Mouse (Mus musculus) heart, embryonic 13.5 days (tissue): Measurements from ENCODE around the gene Foxred2. TPM values are rescaled to one million over a fixed set of nuclear protein-coding genes. Genes with fewer than 3 reads are reported as not detected.

Experiments
- ATAC-seq: fragments of 200-750 bp; cut with Nextera tagmentation; 2 replicates; pipeline ENCODE4 v1.8.0; 2017; ENCODE audit warnings: moderate TSS enrichment; ENCODE audit not compliant: insufficient number of reproducible peaks, low FRiP score, low TSS enrichment; ENCODE audit errors: extremely low read depth
- H3K27ac ChIP-seq: fragments of 300-500 bp; sonication (generic); replicated peaks from 2 replicates; pipeline ENCODE4 v1.5.1; 2015; ENCODE audit warnings: moderate library complexity, mild to moderate bottlenecking, inconsistent platforms
- H3K27me3 ChIP-seq: fragments of 300-500 bp; sonication (generic); replicated peaks from 2 replicates; pipeline ENCODE4 v1.6.1; 2015; ENCODE audit warnings: mild to moderate bottlenecking, inconsistent platforms
- H3K36me3 ChIP-seq: fragments of 300-500 bp; sonication (generic); 2 replicates; pipeline ENCODE4 v1.6.1; 2015; ENCODE audit warnings: mild to moderate bottlenecking, inconsistent platforms
- H3K4me1 ChIP-seq: fragments of 300-500 bp; sonication (generic); 2 replicates; pipeline ENCODE4 v1.6.1; 2015; ENCODE audit warnings: inconsistent platforms
- H3K4me2 ChIP-seq: fragments of 300-500 bp; sonication (generic); 2 replicates; pipeline ENCODE4 v1.6.1; 2015; ENCODE audit warnings: inconsistent platforms, mild to moderate bottlenecking, moderate library complexity
- H3K4me3 ChIP-seq: fragments of 300-500 bp; sonication (generic); 2 replicates; pipeline ENCODE4 v1.5.1; 2015; ENCODE audit warnings: moderate library complexity, mild to moderate bottlenecking, inconsistent platforms
- H3K9ac ChIP-seq: fragments of 300-500 bp; sonication (generic); 2 replicates; pipeline ENCODE4 v1.6.1; 2015; ENCODE audit warnings: inconsistent platforms, mild to moderate bottlenecking, moderate library complexity
- H3K9me3 ChIP-seq: fragments of 300-500 bp; sonication (generic); 2 replicates; pipeline ENCODE4 v1.6.1; 2016; ENCODE audit warnings: inconsistent platforms
- WGBS: fragments of 180-500 bp; shearing (Covaris S2); methylation state at CpG from one replicate; pipeline ENCODE4 v1.1.7; 2015; ENCODE audit warnings: mixed read lengths; 5-methylcytosine and 5-hydroxymethylcytosine counted together
- polyA plus RNA-seq: library from polyadenylated mRNA; unstranded; fragments of >200 nt; fragmentation: Nextera tagmentation; extraction: Ambion mirVana; gene quantifications from 2 replicates; pipeline ENCODE4 v1.2.1, GENCODE M21; 2015

The Foxred2 gene
- polyA plus RNA-seq, 1 experiment from 2014 or later, result 1.1 TPM

DNA sequence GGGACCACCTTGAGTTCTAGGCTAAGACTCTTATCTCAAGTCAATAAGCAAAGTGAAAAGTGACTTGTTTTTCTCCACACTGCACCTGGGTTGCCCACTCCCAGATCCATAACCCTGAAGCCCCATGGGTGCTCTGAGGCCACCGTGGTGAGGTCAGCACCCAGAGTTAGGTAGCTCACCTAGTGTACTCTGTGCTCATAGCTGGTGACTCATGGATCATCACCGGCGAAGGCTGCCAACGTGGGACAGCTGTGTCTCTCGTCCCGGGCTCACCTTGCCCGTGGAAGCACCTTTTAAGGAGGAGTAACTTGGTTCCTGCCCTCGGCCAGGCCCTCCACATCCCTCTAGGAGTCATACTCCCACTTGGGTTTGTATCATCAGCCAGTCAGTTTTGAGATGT, 43.5 kb downstream of the Foxred2 start:
- H3K4me1 ChIP-seq, result peaks cover 33% of the 10 kb centered on the region
- H3K27ac ChIP-seq, result peak overlapping the region; percentile 80
- no peak for ATAC-seq
- H3K27me3 ChIP-seq, result no peaks in the 10 kb centered on the region
- no peaks in the 10 kb centered on the region for H3K9me3 ChIP-seq
- 65% methylated on average over 8 of the region's 8 CpGs for WGBS
- H3K36me3 ChIP-seq, result peaks cover 39% of the 10 kb centered on the region
- H3K9ac ChIP-seq, result peak overlapping the region; percentile 12; the same call in 1 of the 2 replicates
- no peak overlapping the region for H3K4me2 ChIP-seq
- no peak overlapping the region for H3K4me3 ChIP-seq

DNA sequence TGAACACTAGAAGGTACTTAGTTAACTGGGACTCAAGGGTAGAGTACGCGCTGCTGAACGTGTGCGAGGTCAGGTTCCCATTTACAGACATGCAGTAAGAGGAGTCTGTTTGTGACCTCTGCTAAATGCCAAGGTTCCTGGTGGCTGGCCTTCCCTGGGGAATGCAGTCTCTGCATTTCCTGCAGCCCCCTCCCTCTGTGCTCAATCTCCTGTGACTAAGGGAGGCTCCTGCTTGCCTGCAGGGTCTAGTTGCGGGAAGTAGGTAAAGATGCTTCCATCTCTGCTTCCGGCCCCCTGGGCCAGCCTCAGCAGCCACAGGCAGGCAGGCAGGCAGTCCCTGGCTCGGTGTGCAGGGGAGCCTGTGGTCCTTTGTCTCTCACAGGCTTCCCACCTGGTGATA, 43.9 kb downstream of the Foxred2 start:
- no peak overlapping the region for H3K4me3 ChIP-seq
- H3K4me2 ChIP-seq, result no peak overlapping the region
- H3K27ac ChIP-seq, result peak overlapping the region; percentile 80
- WGBS, result 51% methylated on average over 7 of the region's 7 CpGs
- peak overlapping the region; percentile 12 for H3K9ac ChIP-seq
- H3K9me3 ChIP-seq, result no peaks in the 10 kb centered on the region
- peaks cover 33% of the 10 kb centered on the region for H3K4me1 ChIP-seq
- no peaks in the 10 kb centered on the region for H3K27me3 ChIP-seq
- H3K36me3 ChIP-seq, result peaks cover 35% of the 10 kb centered on the region
- ATAC-seq, result no peak

DNA sequence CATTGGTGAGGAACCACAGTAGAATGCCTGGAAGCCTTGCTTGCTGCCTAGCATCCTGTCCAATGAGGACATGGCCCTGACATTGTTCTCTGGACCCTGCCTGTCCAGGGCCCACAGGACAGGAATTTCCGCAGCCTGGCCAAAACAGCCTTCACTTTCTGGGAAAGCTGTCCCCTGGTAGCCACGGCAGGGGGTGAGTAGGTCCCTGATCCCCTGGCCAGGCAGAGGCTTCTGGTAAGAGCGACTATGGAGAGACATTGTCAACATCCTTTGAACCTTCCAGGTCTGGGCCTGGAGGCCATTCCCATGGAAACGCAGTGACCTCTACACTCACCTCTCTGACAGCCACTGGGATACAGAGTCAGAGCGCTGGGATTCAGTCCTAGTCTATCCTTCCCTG, 44.5 kb downstream of the Foxred2 start:
- Histone ChIP-seq H3K36me3 (peaks cover 33% of the 10 kb centered on the region), H3K4me3 (no peak overlapping the region), H3K27ac (peak overlapping the region; percentile 80), H3K4me2 (no peak overlapping the region), H3K4me1 (peaks cover 32% of the 10 kb centered on the region), H3K9ac (peak overlapping the region; percentile 12; the same call in 1 of the 2 replicates), H3K27me3 (no peaks in the 10 kb centered on the region), H3K9me3 (no peaks in the 10 kb centered on the region)
- 48% methylated on average over 5 of the region's 5 CpGs for WGBS
- ATAC-seq, result no peak

DNA sequence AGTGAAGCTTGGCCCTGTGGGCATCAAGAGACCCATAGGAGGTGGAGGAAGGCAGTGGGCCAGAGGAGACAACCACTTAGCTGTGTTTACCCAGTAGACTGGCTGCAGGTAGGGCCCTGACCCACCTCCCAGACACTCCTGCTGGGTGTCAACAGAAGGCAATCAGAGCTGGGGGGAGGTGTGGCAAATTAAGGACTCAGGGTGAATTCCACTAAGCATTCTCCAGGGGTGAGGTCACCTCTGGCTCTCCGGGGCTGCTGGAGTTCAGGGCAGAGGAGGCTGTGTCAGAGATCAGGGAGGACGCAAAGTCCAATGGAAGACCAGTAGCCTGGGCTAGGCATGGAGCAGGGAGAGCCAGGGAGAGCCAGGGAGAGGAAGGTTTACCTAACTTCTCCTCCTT, 45.5 kb downstream of the Foxred2 start:
- 0 out of 2 replicates have a peak, but pooled peaks have one; percentile 17 for ATAC-seq
- no peaks in the 10 kb centered on the region for H3K9me3 ChIP-seq
- H3K27ac ChIP-seq, result peak overlapping the region; percentile 80
- peaks cover 24% of the 10 kb centered on the region for H3K36me3 ChIP-seq
- peaks cover 38% of the 10 kb centered on the region for H3K4me1 ChIP-seq
- H3K9ac ChIP-seq, result 0 out of 2 replicates have a peak overlapping the region, but pooled peaks have one; percentile 8
- H3K4me2 ChIP-seq, result no peak overlapping the region
- H3K4me3 ChIP-seq, result no peak overlapping the region
- WGBS, result 13% methylated on average over 2 of the region's 2 CpGs
- H3K27me3 ChIP-seq, result no peaks in the 10 kb centered on the region

DNA sequence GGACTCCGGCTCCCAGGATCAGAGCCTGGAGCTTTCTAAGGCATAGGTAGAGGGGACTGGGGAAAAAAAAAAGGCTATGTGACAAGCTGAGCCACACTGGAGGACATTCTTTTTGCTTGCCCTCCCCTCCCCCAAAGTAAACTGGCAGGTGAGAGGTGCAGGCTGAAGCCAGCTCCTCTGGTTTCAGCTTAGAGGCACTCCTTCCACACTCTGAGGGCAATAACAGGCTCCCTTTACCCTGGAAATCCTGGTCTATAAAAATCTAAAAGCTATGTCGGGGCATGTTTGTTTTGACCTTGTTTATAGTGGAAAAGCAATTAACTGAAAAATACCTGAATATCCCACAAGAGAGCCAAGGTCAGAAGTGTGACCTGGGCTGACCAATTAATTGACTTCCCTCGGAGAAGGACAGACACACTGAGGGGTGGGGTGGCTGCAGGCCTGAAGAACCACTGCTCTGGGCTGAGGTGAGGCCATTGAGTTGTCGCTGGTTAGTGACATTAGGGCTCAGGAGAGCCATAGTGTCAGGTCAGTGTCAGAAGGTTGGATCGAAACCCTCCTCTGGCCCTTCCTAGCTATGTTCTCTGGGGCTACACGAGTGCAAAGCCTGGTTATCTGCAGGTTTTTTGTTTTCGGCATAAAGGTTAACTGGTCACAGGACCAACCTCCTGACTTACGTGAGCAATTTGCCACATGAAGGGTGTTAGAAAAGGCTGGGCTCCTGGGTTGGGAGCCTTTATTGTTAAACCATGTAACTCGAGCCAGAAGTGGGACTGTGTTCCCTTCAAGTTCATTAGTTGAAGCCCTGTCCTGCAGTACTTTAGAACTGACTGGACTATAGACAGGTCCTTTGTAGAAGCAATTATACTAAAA, 48.6 kb downstream of the Foxred2 start:
- H3K9me3 ChIP-seq, result no peaks in the 10 kb centered on the region
- ATAC-seq, result no peak
- no peaks in the 10 kb centered on the region for H3K27me3 ChIP-seq
- peak overlapping the region; percentile 40; the same call in 1 of the 2 replicates for H3K9ac ChIP-seq
- H3K4me2 ChIP-seq, result no peak overlapping the region
- no peak overlapping the region for H3K4me3 ChIP-seq
- H3K27ac ChIP-seq, result no peak overlapping the region
- WGBS, result 61% methylated on average over 9 of the region's 9 CpGs
- H3K4me1 ChIP-seq, result peaks cover 59% of the 10 kb centered on the region
- no peaks in the 10 kb centered on the region for H3K36me3 ChIP-seq

DNA sequence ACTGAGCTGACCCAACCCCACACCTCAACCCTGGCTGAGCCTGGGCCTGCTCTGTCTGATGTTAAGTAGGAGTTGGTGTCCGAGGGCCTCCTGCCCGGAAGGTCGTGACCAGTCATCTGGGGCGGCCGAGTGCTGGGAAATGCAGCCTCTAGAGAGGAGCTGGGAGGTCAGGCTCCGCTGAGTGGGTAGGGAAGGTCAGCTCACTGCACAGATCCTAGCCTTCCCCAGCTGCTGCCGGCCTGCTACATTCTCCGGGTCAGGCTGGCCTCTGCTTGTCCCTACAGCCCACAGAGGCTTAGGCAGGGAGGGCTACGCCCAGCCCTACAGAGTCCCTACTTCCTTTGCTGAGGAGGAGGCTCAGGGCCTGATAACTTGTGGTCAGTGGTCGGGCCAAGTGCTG, 50.0 kb downstream of the Foxred2 start:
- Histone ChIP-seq H3K9ac (peak overlapping the region; percentile 81), H3K4me1 (peaks cover 46% of the 10 kb centered on the region), H3K4me3 (no peak overlapping the region), H3K9me3 (no peaks in the 10 kb centered on the region), H3K27ac (peak overlapping the region; percentile 84; the same call in 1 of the 2 replicates), H3K27me3 (no peaks in the 10 kb centered on the region), H3K36me3 (no peaks in the 10 kb centered on the region), H3K4me2 (no peak overlapping the region)
- 41% methylated on average over 10 of the region's 10 CpGs for WGBS
- no peak for ATAC-seq

DNA sequence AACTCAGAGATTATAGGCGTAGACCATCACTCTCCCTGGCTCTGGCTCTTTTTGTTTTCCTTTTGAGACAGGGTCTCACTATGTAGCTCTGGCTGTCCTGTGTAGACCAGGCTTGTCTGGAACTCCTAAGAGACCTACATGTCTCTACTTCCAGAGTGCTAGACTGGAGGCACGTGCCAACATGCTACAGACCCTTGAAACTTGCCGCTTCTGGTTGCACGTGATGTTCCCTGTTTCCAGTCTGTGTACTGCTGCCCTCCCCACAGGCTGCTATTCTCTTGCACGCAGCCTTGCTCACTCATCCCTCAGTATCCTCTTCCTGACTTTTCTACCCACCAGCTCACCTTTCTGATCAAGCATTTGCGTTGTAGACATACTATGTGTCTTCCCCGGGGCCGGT, 50.4 kb downstream of the Foxred2 start:
- H3K4me2 ChIP-seq, result peak overlapping the region; percentile 74; the same call in 1 of the 2 replicates

DNA sequence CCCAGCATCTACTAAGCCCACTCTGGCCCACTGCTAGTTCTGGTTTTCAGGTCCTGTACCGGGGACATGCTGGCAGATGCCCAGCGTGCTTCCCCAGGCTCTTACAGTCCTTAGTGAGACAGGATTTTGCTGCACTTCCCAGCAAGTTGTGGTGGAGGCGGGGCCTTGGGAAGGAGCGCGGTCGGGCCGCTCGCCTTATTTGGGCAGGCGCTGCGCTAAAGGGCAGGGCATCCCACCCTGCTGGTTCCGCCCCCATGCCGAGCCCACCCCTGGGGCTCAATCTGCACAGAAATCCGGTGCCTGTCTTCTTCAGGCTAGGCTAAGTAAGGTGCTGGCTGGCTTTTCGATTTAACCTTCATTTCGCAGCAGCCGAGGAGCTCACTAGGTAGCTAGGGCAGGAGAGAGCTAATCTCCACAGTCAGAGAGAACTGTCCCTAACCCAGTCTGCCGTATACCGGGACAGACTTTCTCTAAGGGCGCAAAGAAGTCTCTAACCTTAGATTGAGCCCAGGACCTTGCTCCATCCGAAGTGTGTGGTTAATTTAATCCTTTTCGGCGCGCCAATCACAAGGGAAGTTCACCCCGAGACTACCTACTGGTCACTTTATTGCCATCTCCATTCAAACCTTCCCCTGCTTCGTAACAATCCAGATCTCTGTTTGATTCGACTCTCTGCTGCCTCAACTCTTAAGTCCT, 51.1 kb downstream of the Foxred2 start:
- Histone ChIP-seq H3K27ac (peak overlapping the region; percentile 84), H3K4me2 (peak overlapping the region; percentile 74), H3K4me1 (peaks cover 36% of the 10 kb centered on the region), H3K27me3 (no peaks in the 10 kb centered on the region), H3K9ac (peak overlapping the region; percentile 81), H3K9me3 (no peaks in the 10 kb centered on the region), H3K4me3 (peak overlapping the region; percentile 47), H3K36me3 (no peaks in the 10 kb centered on the region)
- WGBS, result 6% methylated on average over 26 of the region's 26 CpGs
- peak; percentile 60; the same call in 1 of the 2 replicates for ATAC-seq

More for the DNA sequence above, 50.4 kb downstream of the Foxred2 start:
- Histone ChIP-seq H3K27ac (peak overlapping the region; percentile 84), H3K36me3 (no peaks in the 10 kb centered on the region), H3K4me1 (peaks cover 41% of the 10 kb centered on the region), H3K9ac (peak overlapping the region; percentile 81), H3K9me3 (no peaks in the 10 kb centered on the region), H3K4me3 (no peak overlapping the region), H3K27me3 (no peaks in the 10 kb centered on the region)
- no peak for ATAC-seq
- WGBS, result 72% methylated on average over 8 of the region's 8 CpGs

DNA sequence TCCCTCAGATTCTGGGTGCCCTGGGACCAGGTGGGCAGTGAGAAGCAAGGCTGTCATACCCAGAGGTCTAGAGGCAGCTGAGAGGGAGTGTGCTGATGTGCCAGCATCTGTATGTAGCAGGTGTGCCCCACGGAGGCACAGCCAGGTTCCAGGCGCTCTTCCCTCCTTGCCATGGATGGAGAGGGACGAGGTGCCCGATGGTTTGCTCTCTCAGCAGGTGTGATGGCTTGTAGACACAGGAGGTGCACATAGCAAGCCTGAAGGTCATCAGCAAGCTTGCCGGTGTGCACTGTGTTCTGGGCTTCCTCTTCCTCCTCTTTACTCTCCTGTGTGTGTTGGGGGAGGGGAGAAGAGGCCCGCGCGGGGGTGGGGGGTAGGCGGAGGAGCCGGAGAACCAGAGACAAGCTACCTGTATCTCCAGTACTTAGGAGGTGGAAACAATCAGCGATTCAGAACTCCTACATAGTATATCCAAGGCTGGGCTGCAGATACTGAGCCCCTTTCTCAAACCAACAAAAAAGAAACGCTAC, 52.1 kb downstream of the Foxred2 start:
- H3K4me3 ChIP-seq, result no peak overlapping the region
- H3K9me3 ChIP-seq, result no peaks in the 10 kb centered on the region
- peaks cover 33% of the 10 kb centered on the region for H3K4me1 ChIP-seq
- H3K9ac ChIP-seq, result peak overlapping the region; percentile 50; the same call in 1 of the 2 replicates
- H3K4me2 ChIP-seq, result peak overlapping the region; percentile 74
- H3K27ac ChIP-seq, result peak overlapping the region; percentile 84; the same call in 1 of the 2 replicates
- ATAC-seq, result no peak
- 21% methylated on average over 12 of the region's 12 CpGs for WGBS
- no peaks in the 10 kb centered on the region for H3K36me3 ChIP-seq
- no peaks in the 10 kb centered on the region for H3K27me3 ChIP-seq

DNA sequence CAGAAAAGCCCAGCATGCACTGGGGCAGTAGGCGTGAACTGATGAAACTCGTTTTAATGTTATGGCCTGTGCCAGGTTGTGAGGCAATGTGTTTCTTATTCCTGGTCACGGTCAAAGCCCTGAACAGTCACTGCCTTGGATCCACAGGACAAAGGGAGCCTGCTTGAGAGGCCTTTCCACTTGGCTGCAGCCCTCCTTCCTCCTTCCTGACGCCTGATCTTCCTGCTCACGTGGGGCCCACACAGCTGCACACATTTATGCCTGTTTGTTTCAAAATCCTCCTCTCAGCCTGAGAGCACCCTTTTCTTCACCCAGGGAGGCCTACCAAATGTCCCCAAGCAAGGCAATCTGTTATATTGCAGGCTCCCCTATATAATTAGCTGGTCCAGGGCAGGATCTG, 53.3 kb downstream of the Foxred2 start:
- 67% methylated on average over 5 of the region's 5 CpGs for WGBS
- Histone ChIP-seq H3K4me2 (no peak overlapping the region), H3K27me3 (no peaks in the 10 kb centered on the region), H3K4me1 (peaks cover 33% of the 10 kb centered on the region), H3K36me3 (no peaks in the 10 kb centered on the region), H3K9me3 (no peaks in the 10 kb centered on the region), H3K9ac (no peak overlapping the region; the same call in 1 of the 2 replicates), H3K4me3 (no peak overlapping the region), H3K27ac (no peak overlapping the region)
- no peak for ATAC-seq

DNA sequence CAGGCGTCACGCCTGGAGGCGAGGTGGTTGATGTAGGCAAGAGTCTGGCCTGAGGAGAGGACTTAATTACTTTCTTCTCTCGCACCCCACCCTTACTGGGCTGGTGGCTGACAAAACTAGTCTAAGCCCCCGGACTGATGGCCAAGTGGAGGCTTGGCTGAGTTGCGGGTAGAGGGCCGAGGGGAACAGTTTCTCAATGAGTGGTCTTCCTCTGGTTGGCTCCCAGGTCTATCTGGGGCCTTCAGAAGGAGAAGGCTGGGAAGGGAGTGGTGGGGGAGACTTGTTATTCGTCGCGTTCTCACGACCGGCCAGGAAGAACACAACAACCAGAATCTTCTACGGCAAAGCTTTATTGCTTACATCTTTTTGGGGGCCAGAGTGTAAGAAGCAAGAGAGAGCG, 61.6 kb downstream of the Foxred2 start:
- no peaks in the 10 kb centered on the region for H3K27me3 ChIP-seq
- H3K9ac ChIP-seq, result no peak overlapping the region
- H3K9me3 ChIP-seq, result no peaks in the 10 kb centered on the region
- H3K4me3 ChIP-seq, result no peak overlapping the region
- ATAC-seq, result no peak
- no peak overlapping the region for H3K27ac ChIP-seq
- no peaks in the 10 kb centered on the region for H3K36me3 ChIP-seq
- no peak overlapping the region for H3K4me2 ChIP-seq
- 81% methylated on average over 13 of the region's 14 CpGs for WGBS
- peaks cover 6% of the 10 kb centered on the region; the same call in 1 of the 2 replicates for H3K4me1 ChIP-seq
